Mouse (Mus musculus) layer of hippocampus, postnatal 25 days (tissue): ENCODE data around the gene Lgr6. TPM values are rescaled to one million over a fixed set of nuclear protein-coding genes. Genes with fewer than 3 reads are reported as not detected.

Experiments
- DNase-seq, 2 experiments: peaks; one replicate each; pipeline ENCODE4 v3.0.0; 2022; ENCODE audit warnings: mixed read lengths in 2 of 2, low spot score in 1 of 2; ENCODE audit errors: extremely low spot score in 1 of 2
- total RNA-seq, 2 experiments: library from RNA; stranded (reverse); gene quantifications; 2 replicates each; pipeline ENCODE4 v1.2.3; 2021

The Lgr6 gene
- total RNA-seq, 2 experiments from 2014 or later = 1.6 to 2.4 TPM

GRCm38 (mm10) chr1:135020281-135020940 lies 84.7 kb downstream of the Lgr6 start:
- DNase-seq = no peak

DNA sequence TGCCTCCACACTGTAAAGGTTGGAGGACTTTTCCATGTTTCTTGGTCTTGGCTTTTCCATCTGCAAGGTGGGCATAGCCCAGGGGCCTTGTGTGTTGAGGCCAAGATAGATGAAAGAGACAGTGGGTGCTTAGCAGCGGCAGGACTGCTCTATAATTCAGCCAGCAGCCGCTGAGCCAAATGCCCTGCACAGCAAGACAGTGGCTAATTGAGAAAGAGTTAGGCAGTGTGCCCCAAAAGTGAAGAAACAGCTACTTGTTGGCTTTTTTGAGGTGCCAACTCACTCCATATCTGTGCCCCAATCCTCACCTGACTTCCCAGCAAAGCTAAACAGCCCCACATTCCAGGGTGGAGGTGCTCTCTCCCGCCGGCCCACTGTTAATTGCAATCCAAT lies 85.3 kb downstream of the Lgr6 start:
- no peak for DNase-seq

DNA sequence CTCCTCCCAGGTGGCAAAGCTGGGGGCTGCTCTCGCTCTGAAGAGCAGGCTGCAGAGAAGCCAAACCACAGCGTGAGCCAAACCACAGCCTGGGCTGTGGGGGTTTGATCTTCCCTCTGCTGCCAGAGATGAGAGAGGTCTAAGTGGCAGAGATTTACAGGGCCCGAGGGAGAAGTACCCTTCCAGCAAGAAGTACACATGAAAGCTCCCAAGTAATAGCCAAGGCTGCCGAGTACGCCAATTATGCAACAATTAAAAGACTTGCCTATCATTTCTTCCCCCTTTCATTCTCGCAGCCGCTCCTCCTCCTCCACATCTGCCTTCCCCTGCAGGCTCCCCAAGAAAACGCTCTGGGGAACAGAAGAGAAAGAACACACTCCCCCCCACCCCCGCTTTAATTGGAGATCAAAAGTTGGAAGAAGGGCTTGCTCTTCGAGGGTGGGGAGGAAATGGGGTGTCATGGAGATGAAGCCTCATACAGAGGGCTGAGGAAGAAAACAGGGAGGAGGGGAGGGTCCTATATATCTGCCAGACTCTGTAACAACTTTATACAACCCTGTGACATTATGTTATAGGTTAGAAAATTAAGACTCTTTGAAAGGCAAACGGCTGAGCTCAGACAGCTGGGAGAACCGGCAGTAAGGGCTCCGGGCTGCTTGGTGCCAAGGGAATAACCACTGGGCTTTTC lies 85.8 kb downstream of the Lgr6 start:
- no peak for DNase-seq

DNA sequence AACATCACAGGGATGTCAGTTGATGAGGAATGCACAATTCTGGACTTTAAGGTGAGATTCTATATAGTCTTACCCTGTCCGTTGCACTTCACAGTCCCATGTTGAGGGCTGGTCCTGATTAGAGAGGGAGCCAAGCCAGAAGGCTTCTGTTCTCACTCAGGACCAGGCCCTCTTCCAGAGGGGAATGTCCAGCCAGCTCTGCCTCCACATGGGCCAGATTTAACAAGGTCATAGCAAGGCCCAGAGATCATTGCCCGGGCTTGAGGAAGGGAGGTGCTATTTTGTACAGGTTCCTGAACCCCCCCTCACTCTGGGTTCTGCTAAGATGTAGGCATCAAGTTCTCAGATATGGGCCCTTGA lies 87.4 kb downstream of the Lgr6 start:
- DNase-seq = no peak

DNA sequence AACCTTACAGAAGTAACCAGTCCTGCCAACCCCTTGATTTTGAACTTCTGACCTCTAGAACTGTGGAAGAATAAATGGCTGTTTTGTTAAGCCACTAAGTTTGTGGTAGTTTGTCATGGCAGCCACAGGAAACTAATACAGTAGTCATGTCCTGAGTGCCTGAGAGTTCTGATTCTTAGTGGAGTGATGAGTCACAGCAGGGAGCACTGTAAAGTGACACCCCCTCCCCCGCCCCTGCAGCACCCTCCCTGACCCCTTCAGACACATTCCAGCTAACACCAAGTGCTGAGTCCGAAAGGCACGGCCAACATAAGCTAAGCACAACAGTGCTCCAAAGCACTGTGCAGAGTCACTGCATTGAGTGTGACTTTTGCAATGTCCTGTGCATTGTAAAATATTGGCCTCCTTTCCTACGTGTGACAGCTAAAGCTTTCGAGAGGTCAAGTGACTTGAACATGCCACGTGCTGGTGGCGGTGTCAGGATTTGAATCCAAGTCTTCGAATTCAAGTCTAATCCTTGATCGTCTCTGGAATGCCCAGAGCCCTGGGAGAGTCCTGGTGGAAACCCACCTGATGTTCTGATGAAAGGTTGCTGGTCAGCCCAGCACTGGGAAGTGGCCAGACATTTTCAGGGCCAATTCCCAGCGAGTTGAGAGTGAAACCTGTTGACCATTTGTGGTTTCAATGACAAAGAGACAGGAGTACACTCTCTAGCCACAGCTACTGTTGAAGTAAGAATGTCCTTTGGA lies 88.0 kb downstream of the Lgr6 start:
- DNase-seq = no peak

- DNase-seq = no peak
Measured at GRCm38 (mm10) chr1:135014921-135015445, 90.1 kb downstream of the Lgr6 start.

DNA sequence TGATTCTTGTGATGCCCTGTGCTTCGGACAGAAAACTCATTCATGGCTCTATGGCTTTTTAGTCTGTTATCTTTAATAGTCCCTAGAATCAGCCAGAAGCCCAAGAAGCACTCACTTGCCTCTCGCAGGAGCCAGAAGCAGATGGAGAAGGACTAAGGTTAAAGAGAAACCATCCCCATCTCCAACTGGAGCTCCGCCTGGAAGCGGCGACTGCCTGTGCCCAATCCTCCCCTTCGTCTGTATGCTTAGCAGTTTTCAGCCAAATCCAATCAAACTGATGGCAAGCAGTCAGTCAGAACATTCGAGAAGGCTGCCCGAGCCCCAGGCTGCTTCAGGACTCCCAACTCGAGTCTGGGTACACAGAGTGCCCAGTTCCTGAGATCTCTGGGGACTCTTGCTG lies 92.6 kb downstream of the Lgr6 start:
- no peak for DNase-seq

GRCm38 (mm10) chr1:135011912-135012311 lies 93.2 kb downstream of the Lgr6 start:
- DNase-seq = no peak

DNA sequence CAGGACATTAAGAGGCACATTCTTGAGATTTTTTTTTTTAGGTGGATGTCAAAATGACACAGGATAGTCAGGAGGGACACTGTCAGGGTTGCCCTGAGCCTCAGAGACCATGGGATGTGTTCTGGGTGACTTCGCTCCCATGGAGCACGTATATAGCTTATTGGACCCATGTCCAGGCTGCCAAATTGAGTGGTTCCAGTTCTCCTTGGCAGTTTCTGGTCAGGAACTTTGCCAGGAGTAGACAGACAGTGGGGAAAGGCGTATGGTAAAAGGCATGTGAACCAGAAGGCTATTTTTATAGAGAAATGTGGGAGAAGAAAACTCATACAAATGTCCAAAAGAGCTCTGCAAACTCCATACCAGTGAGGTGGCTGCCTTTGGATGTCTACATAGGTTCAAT lies 95.2 kb downstream of the Lgr6 start:
- no peak for DNase-seq

- DNase-seq = no peak
Measured at GRCm38 (mm10) chr1:135005696-135006095, 99.4 kb downstream of the Lgr6 start.

DNA sequence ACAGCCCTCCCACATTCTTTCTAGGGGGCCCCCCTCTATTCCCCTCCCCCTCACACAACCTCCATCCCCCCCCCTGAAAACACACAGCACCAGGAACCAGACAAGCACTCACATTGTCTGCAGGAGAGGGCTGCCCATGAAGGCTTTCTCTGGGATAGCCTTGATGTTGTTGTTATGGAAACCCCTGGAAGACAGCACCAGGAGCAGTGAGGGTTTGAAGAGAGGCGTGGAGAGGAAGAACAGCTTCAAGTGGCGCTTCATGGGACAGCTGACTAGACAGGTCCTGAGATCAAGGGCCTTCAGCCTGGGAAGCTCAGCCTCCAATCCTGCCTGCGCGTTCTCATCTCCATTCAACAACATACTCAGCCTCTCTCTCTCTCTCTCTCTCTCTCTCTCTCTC lies 101.7 kb downstream of the Lgr6 start:
- no peak for DNase-seq

DNA sequence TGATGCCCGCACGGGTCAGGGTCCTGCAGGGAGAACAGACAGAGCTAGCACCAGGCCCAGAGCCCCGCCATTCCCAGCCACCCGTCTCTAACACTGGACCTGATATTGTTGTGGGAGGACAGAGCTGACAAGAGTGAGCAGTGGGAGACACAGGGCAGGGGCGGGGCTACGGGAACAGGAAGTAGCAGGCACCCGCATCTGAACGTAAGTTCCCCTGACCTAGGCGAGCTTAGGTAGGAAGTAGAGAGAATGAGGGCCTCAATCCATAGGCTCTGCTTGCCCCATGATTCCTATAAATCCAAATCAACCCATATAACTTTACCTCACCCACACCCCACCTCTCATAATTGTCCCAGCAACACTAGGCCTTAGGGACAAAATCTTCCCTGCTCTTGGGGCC lies 104.5 kb downstream of the Lgr6 start:
- DNase-seq = no peak

GRCm38 (mm10) chr1:134998231-134998630 lies 106.8 kb downstream of the Lgr6 start:
- DNase-seq = no peak

DNA sequence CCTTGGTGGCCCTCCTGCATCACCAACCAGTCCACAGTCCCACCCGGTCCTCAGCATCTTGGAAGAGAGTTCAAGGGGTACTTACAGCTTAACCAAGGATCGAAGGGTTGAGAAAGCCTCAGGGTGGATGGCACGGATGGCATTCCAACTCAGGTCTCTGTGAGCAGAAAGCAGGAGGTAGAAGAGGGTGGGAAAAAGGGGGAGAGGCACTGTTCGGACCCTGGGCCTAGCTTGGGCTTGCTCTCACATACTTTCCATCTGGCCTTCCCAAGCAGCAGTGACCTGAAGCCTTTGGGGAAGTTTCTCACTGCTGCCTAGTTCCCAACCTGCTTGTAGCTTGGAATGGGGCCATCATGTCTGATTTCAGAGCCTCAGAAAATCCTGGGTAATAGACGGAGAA lies 107.5 kb downstream of the Lgr6 start:
- DNase-seq = no peak

DNA sequence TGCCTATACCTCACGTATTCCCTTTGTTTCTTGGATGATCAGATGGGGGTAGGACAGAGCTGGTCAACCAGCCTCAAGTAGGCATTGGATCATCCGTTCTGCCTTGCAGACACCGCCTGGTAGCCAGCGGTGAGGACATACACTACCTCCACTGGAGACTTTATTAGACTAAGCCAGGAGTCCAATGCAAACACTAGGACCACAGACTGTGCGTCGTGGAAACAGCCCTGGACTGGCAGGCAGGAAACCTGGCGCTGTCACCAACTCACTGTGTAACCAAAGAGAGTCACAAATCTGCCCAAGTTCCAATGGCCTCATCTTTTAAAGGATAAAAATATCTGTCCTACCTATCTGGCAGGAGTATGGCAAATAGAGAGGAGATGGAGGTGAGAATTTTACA lies 108.6 kb downstream of the Lgr6 start:
- DNase-seq = no peak

DNA sequence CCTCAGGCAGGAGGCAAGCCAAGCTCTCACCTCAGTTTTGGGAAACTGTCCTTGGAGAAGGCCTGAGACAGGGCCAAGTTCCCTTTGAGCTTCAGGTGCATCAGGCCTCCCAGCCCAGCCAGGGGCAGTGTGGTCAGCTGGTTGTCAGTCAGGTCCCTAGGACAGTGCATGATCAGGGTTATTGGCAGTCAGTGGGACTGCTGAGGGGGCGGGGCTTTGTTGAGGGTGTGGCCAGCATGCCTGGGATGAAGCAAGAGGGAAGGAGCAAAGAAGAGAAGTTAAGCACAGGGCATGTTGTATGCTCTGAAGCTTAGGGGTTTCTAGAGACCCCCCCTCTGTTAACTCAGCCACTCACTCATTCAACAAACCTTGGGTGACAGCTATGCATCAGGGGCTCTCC lies 109.1 kb downstream of the Lgr6 start:
- no peak for DNase-seq

DNA sequence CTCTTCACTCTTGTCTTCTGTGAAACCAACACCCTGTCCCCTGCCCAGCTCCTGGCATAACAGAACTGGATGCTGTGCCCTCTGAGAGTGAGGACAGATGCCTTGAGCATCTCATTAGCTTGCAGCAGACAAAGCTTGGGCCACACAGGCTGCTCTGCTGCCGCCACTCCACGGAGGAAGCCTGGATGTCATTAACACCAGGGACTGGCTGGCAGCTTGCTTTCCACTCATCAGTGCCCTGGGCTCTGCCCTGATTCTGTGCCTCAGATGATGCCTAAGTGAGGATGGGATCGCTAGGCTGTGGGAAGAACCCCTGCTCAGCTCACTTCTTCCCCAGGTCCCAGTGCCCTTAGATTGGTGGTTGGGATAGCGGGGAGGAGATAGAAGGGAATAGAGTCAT lies 109.6 kb downstream of the Lgr6 start:
- DNase-seq = no peak

DNA sequence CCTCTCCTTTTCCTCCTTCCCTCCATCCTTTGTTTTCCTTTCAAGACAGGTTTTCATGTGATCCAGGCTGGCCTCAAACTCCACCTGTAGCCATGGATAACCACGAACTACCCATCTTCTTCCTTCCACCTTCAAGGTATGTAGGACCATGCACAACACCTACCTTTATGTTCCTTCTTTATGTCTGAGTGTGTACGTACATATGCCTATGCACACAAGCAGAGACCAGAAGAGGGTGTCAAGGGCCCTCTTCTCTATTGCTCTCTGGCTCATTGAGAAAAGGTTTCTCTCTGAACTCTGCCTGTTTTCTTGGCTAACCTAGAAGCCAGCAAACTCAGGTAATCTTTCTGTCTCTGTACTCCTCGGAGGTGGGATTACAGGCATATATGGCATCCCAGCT lies 110.3 kb downstream of the Lgr6 start:
- DNase-seq = no peak

GRCm38 (mm10) chr1:134992046-134992645 lies 112.9 kb downstream of the Lgr6 start:
- DNase-seq = no peak

GRCm38 (mm10) chr1:134989372-134989771 lies 115.7 kb downstream of the Lgr6 start:
- DNase-seq = peak; percentile 56 to 79

- peak in 1 of 2 experiments; percentile 24 for DNase-seq
Measured at GRCm38 (mm10) chr1:134987962-134988341, 117.1 kb downstream of the Lgr6 start.
